29 mouse cellular contexts compared by ENCODE assay signal in the genomic region with DNA sequence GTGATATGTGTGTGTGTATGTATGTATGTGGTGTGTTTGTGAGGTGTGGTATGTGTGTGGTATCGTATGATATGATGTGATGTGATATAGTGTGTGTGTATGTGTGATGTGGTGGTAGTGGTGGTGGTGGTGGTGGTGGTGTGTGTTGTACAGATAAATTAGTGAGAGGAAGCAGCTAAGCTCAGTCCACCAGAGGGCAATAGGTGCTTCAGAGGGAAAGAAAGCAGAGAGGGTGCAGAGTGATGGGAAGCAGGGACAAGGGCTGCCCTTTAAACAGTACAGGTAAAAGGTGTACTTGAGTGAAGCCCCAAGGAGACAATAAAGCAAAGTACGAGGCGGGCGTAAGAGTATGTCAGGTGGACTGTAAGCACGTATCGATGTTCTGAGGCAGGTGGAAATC.
DNase-seq lines count a peak whose midpoint lies in the region; ATAC-seq and TF ChIP-seq lines count a peak whose summit lies in the region.
"Had no signal": no experiment of that assay in that cellular context is flagged by ENCODE, and none has a peak within 500 bp of the region (broad histone marks: within the 10 kb centered on the region; RNA-seq: fewer than 3 reads in every experiment).

No protein-coding gene starts in this region.

- no peak for ATAC-seq in heart, embryonic 11.5 days (replicated peaks; ENCODE audit: insufficient number of reproducible peaks, low FRiP score, low TSS enrichment)
- ATAC-seq in intestine, postnatal 0 days, result no peak
- ATAC-seq in intestine, embryonic 16.5 days, result no peak
- no peak for ATAC-seq in midbrain, embryonic 14.5 days (ENCODE audit: low FRiP score, low TSS enrichment)
- no peak for ATAC-seq in midbrain, embryonic 11.5 days (ENCODE audit: low FRiP score)
- ATAC-seq: forebrain, embryonic 15.5 days; intestine, embryonic 15.5 days had no signal

- H3K79me2 ChIP-seq in heart, adult 2 months (replicated peaks; ENCODE audit: control insufficient read depth, insufficient read depth, low read length), result no peaks in the 10 kb centered on the region

- no peak overlapping the region for H3K4me2 ChIP-seq in heart, embryonic 11.5 days
- H3K4me2 ChIP-seq in intestine, postnatal 0 days (replicated peaks; ENCODE audit: low read depth), result no peak overlapping the region
- H3K4me2 ChIP-seq in intestine, embryonic 16.5 days (ENCODE audit: low read depth, low read length), result no peak overlapping the region
- H3K4me2 ChIP-seq in midbrain, embryonic 14.5 days (ENCODE audit: low read length), result no peak overlapping the region
- H3K4me2 ChIP-seq in midbrain, embryonic 11.5 days, result no peak overlapping the region
- H3K4me2 ChIP-seq: embryonic facial prominence, embryonic 12.5 days; forebrain, embryonic 15.5 days; heart, embryonic 15.5 days; intestine, embryonic 15.5 days; limb, embryonic 13.5 days; liver, embryonic 11.5 days; lung, embryonic 15.5 days; neural tube, embryonic 15.5 days had no signal

- intact Hi-C loops in heart, adult 2 months (cut with DNase I), result no loop called here

- WGBS in heart, adult 2 months, result 92% methylated on average over 6 of the region's 6 CpGs
- 76% methylated on average over 6 of the region's 6 CpGs for WGBS in heart, embryonic 11.5 days (ENCODE audit: insufficient replicate concordance)
- 66% methylated on average over 6 of the region's 6 CpGs for WGBS in intestine, postnatal 0 days
- WGBS in intestine, embryonic 16.5 days, result 75% methylated on average over 6 of the region's 6 CpGs
- WGBS in midbrain, embryonic 14.5 days, result 80% methylated on average over 6 of the region's 6 CpGs
- WGBS in midbrain, embryonic 11.5 days, result 94% methylated on average over 6 of the region's 6 CpGs

- no peak for TF ChIP-seq EP300 in heart, adult 2 months (IDR thresholded peaks at IDR 0.05; ENCODE audit: insufficient read depth, low read depth, low read length)

- no peaks in the 10 kb centered on the region for H3K9me3 ChIP-seq in heart, embryonic 11.5 days (replicated peaks; ENCODE audit: control insufficient read depth, low read length)
- H3K9me3 ChIP-seq in intestine, postnatal 0 days (ENCODE audit: control insufficient read depth), result no peaks in the 10 kb centered on the region
- no peaks in the 10 kb centered on the region for H3K9me3 ChIP-seq in intestine, embryonic 16.5 days (ENCODE audit: control insufficient read depth, low read length)
- no peaks in the 10 kb centered on the region for H3K9me3 ChIP-seq in midbrain, embryonic 14.5 days (ENCODE audit: control insufficient read depth, low read length)
- H3K9me3 ChIP-seq in midbrain, embryonic 11.5 days (ENCODE audit: control insufficient read depth, low read length), result no peaks in the 10 kb centered on the region
- H3K9me3 ChIP-seq: embryonic facial prominence, embryonic 12.5 days; forebrain, embryonic 15.5 days; heart, embryonic 15.5 days; intestine, embryonic 15.5 days; limb, embryonic 13.5 days; lung, embryonic 15.5 days; megakaryocyte, embryonic 14.5 days; neural tube, embryonic 15.5 days had no signal

- TF ChIP-seq POLR2A in heart, adult 2 months (IDR thresholded peaks at IDR 0.05; ENCODE audit: insufficient read depth, low read depth, low read length), result no peak

- no peak overlapping the region for H3K9ac ChIP-seq in heart, adult 2 months (ENCODE audit: low read depth, low read length)
- no peak overlapping the region for H3K9ac ChIP-seq in heart, embryonic 11.5 days (ENCODE audit: low read depth, low read length)
- H3K9ac ChIP-seq in intestine, postnatal 0 days (ENCODE audit: low read depth, low read length), result no peak overlapping the region
- no peak overlapping the region for H3K9ac ChIP-seq in intestine, embryonic 16.5 days (ENCODE audit: low read depth, low read length)
- H3K9ac ChIP-seq in midbrain, embryonic 14.5 days (replicated peaks; ENCODE audit: low read length), result no peak overlapping the region
- H3K9ac ChIP-seq in midbrain, embryonic 11.5 days (ENCODE audit: low read length), result no peak overlapping the region
- H3K9ac ChIP-seq: embryonic facial prominence, embryonic 12.5 days; forebrain, embryonic 15.5 days; heart, embryonic 15.5 days; intestine, embryonic 15.5 days; limb, embryonic 13.5 days; lung, embryonic 15.5 days; neural tube, embryonic 15.5 days had no signal

- no peak overlapping the region for H3K27ac ChIP-seq in heart, adult 2 months
- H3K27ac ChIP-seq in heart, embryonic 11.5 days (ENCODE audit: low read depth, low read length), result no peak overlapping the region
- H3K27ac ChIP-seq in intestine, postnatal 0 days (ENCODE audit: low read depth, low read length), result no peak overlapping the region
- no peak overlapping the region for H3K27ac ChIP-seq in intestine, embryonic 16.5 days (ENCODE audit: low read length)
- 0 out of 2 replicates have a peak overlapping the region, but pooled peaks have one; percentile 32 for H3K27ac ChIP-seq in midbrain, embryonic 14.5 days (replicated peaks; ENCODE audit: low read depth, low read length)
- H3K27ac ChIP-seq in midbrain, embryonic 11.5 days (ENCODE audit: low read depth, low read length), result no peak overlapping the region
- H3K27ac ChIP-seq: embryonic facial prominence, embryonic 12.5 days; forebrain, embryonic 15.5 days; gastrocnemius, adult 2 months; heart, embryonic 15.5 days; intestine, embryonic 15.5 days; limb, embryonic 13.5 days; lung, embryonic 15.5 days; neural tube, embryonic 15.5 days had no signal

- peaks cover 8% of the 10 kb centered on the region for H3K4me1 ChIP-seq in heart, adult 2 months (ENCODE audit: control insufficient read depth, insufficient read depth, low read length)
- peaks cover 5% of the 10 kb centered on the region for H3K4me1 ChIP-seq in heart, embryonic 11.5 days (ENCODE audit: control insufficient read depth, insufficient read depth, low read length)
- no peaks in the 10 kb centered on the region for H3K4me1 ChIP-seq in intestine, postnatal 0 days (replicated peaks; ENCODE audit: control insufficient read depth, insufficient read depth, low read length)
- H3K4me1 ChIP-seq in intestine, embryonic 16.5 days (ENCODE audit: control insufficient read depth, insufficient read depth, low read length), result 0 out of 2 replicates have a peak, but pooled peaks cover 2% of the 10 kb centered on the region
- 0 out of 2 replicates have a peak, but pooled peaks cover 3% of the 10 kb centered on the region for H3K4me1 ChIP-seq in midbrain, embryonic 14.5 days (ENCODE audit: control insufficient read depth, insufficient read depth, low read length)
- H3K4me1 ChIP-seq in midbrain, embryonic 11.5 days (ENCODE audit: control insufficient read depth, insufficient read depth, low read length), result no peaks in the 10 kb centered on the region
- H3K4me1 ChIP-seq: embryonic facial prominence, embryonic 12.5 days; forebrain, embryonic 15.5 days; intestine, embryonic 15.5 days; lung, embryonic 15.5 days; megakaryocyte, embryonic 14.5 days had no signal

- H3K27me3 ChIP-seq in heart, adult 2 months (ENCODE audit: control insufficient read depth, insufficient read depth, low read length), result no peaks in the 10 kb centered on the region
- H3K27me3 ChIP-seq in heart, embryonic 11.5 days (ENCODE audit: control insufficient read depth, insufficient read depth, low read length), result no peaks in the 10 kb centered on the region
- 0 out of 2 replicates have a peak, but pooled peaks cover 4% of the 10 kb centered on the region for H3K27me3 ChIP-seq in intestine, postnatal 0 days (replicated peaks; ENCODE audit: control insufficient read depth, insufficient read depth, low read length)
- H3K27me3 ChIP-seq in intestine, embryonic 16.5 days (replicated peaks; ENCODE audit: control insufficient read depth, insufficient read depth, low read length), result no peaks in the 10 kb centered on the region
- H3K27me3 ChIP-seq in midbrain, embryonic 14.5 days (ENCODE audit: control insufficient read depth, insufficient read depth, low read length), result no peaks in the 10 kb centered on the region
- H3K27me3 ChIP-seq in midbrain, embryonic 11.5 days (ENCODE audit: control insufficient read depth, insufficient read depth, low read length), result no peaks in the 10 kb centered on the region
- H3K27me3 ChIP-seq: embryonic facial prominence, embryonic 12.5 days; forebrain, embryonic 15.5 days; intestine, embryonic 15.5 days; limb, embryonic 13.5 days; lung, embryonic 15.5 days; neural tube, embryonic 15.5 days had no signal

- TF ChIP-seq CTCF in heart, adult 2 months (IDR thresholded peaks at IDR 0.05), result peak; percentile 27; the same call in 1 of the 2 replicates
- TF ChIP-seq CTCF in intestine, postnatal 0 days (IDR thresholded peaks at IDR 0.05; ENCODE audit: low read depth), result peak; percentile 35

- no peaks in the 10 kb centered on the region for H3K36me3 ChIP-seq in heart, adult 2 months (ENCODE audit: control insufficient read depth, insufficient read depth, low read length)
- no peaks in the 10 kb centered on the region for H3K36me3 ChIP-seq in heart, embryonic 11.5 days (ENCODE audit: control insufficient read depth, insufficient read depth, low read length)
- no peaks in the 10 kb centered on the region for H3K36me3 ChIP-seq in intestine, postnatal 0 days (ENCODE audit: control insufficient read depth, insufficient read depth)
- H3K36me3 ChIP-seq in intestine, embryonic 16.5 days (ENCODE audit: control insufficient read depth, insufficient read depth, low read length), result no peaks in the 10 kb centered on the region
- no peaks in the 10 kb centered on the region for H3K36me3 ChIP-seq in midbrain, embryonic 14.5 days (ENCODE audit: control insufficient read depth, insufficient read depth, low read length)
- no peaks in the 10 kb centered on the region for H3K36me3 ChIP-seq in midbrain, embryonic 11.5 days (ENCODE audit: control insufficient read depth, insufficient read depth, low read length)
- H3K36me3 ChIP-seq: embryonic facial prominence, embryonic 12.5 days; forebrain, embryonic 15.5 days; G1E; heart, embryonic 15.5 days; intestine, embryonic 15.5 days; limb, embryonic 13.5 days; lung, embryonic 15.5 days; neural tube, embryonic 15.5 days had no signal

- no peak for DNase-seq in heart, adult 2 months
- no peak for DNase-seq in midbrain, embryonic 14.5 days
- DNase-seq in midbrain, embryonic 11.5 days (ENCODE audit: low spot score, missing footprints), result no peak
- DNase-seq in cerebellum, postnatal 14 days, result no peak
- DNase-seq: adrenal gland, adult 8-10 months; cerebellum, adult 11 months; cerebellum, adult 9-10 months; embryo, embryonic 11 days; gastrocnemius, adult 2 months; gastrocnemius, postnatal 36 days; heart, adult 18-20 months; heart, postnatal 36 days; kidney, postnatal 25 days; lung, postnatal 4 days; retina, postnatal 1 day; right cerebral cortex, postnatal 14 days had no signal

- H3K4me3 ChIP-seq in heart, adult 2 months, result no peak overlapping the region
- no peak overlapping the region for H3K4me3 ChIP-seq in heart, embryonic 11.5 days (ENCODE audit: low read depth, low read length)
- no peak overlapping the region for H3K4me3 ChIP-seq in intestine, postnatal 0 days (ENCODE audit: low read depth, low read length)
- H3K4me3 ChIP-seq in intestine, embryonic 16.5 days (ENCODE audit: low read length), result no peak overlapping the region
- H3K4me3 ChIP-seq in midbrain, embryonic 14.5 days (replicated peaks; ENCODE audit: low read depth, low read length), result no peak overlapping the region
- H3K4me3 ChIP-seq in midbrain, embryonic 11.5 days (ENCODE audit: low read depth, low read length), result no peak overlapping the region
- H3K4me3 ChIP-seq: embryonic facial prominence, embryonic 12.5 days; forebrain, embryonic 15.5 days; gastrocnemius, adult 2 months; heart, embryonic 15.5 days; intestine, embryonic 15.5 days; limb, embryonic 13.5 days; lung, embryonic 15.5 days; megakaryocyte, embryonic 14.5 days; neural tube, embryonic 15.5 days had no signal
